Mouse (Mus musculus): ENCODE data around the gene 1700020L24Rik. TPM values are rescaled to one million over a fixed set of nuclear protein-coding genes. Genes with fewer than 3 reads are reported as not detected.

1700020L24Rik gene
- polyA plus RNA-seq, 1 experiment from 2014 or later: not detected

DNA sequence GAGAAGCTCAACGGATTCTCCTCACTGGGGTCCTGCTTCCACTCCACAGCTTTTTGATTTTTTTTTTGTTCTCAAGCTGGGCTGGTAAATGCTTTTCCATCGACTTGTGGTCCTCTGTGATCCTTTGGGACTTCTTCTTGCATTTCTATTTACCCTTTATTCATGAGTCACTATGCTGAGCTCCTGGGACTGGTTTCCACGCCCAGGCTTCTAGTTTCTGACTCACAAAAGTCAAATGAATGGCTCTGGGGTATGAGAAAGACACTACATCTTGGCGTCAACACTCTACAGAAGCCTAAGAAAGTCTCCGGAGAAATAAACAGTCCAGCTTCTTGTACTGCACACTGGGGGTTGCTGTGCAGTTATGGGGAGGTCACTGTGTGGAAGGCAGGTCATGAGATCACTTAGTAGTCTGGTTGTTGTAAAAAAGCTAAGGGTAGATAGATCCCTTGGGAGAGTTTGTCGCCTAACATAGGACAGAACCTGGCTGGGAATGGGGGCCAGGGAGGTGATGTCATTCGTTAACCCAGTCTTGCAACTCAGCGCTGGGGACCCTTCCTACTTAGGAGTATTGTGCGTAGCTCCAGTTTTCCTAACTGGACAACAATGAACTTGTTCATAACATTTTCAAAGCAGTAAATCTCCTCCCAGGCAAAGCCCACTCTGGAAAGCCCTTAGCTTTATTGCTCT lies 20.6 kb downstream of the 1700020L24Rik start:
- no peak overlapping the region for H3K4me2 ChIP-seq
- 50% methylated on average over 9 of the region's 9 CpGs for WGBS
- no peaks in the 10 kb centered on the region for H3K36me3 ChIP-seq (ENCODE audit: poor library complexity, severe bottlenecking)
- no peaks in the 10 kb centered on the region for H3K9me3 ChIP-seq (replicated peaks)
- H3K9ac ChIP-seq: no peak overlapping the region
- H3K27me3 ChIP-seq: peaks cover 24% of the 10 kb centered on the region
- ATAC-seq: no peak
- H3K4me3 ChIP-seq: no peak overlapping the region
- no peak overlapping the region for H3K27ac ChIP-seq
- peaks cover 8% of the 10 kb centered on the region for H3K4me1 ChIP-seq

DNA sequence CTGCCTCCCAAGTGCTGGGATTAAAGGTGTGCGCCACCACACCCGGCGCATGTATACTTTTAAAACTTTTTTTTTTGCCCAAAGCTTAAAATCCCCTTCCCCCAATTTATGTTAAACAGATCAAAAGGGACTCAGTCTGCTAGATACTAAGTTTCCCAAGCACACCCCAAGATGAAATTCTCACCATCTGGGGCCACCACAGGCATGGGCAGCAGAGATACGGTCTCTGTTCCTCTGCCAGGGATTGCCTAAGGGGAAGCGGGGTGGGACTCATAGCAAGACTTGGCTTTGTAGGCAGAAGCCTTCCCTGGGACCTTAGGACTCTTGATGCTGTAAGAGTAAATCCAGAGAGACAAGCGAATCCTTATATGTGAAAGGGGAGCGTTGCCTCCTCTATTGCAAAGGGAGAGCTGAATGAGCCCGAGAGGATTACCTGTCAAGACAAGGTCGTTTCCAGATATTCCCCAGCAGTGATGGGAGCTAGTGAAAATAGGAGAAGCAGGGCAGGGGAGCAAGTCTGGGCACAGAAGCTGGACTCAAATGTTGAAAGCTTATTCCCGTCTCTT lies 24.1 kb downstream of the 1700020L24Rik start:
- H3K27ac ChIP-seq: no peak overlapping the region
- peaks cover 50% of the 10 kb centered on the region for H3K27me3 ChIP-seq
- no peak overlapping the region for H3K4me3 ChIP-seq
- H3K36me3 ChIP-seq (ENCODE audit: poor library complexity, severe bottlenecking): no peaks in the 10 kb centered on the region
- H3K4me2 ChIP-seq: no peak overlapping the region
- 70% methylated on average over 10 of the region's 10 CpGs for WGBS
- H3K9ac ChIP-seq: no peak overlapping the region
- no peak for ATAC-seq
- peaks cover 21% of the 10 kb centered on the region for H3K4me1 ChIP-seq
- no peaks in the 10 kb centered on the region for H3K9me3 ChIP-seq (replicated peaks)

DNA sequence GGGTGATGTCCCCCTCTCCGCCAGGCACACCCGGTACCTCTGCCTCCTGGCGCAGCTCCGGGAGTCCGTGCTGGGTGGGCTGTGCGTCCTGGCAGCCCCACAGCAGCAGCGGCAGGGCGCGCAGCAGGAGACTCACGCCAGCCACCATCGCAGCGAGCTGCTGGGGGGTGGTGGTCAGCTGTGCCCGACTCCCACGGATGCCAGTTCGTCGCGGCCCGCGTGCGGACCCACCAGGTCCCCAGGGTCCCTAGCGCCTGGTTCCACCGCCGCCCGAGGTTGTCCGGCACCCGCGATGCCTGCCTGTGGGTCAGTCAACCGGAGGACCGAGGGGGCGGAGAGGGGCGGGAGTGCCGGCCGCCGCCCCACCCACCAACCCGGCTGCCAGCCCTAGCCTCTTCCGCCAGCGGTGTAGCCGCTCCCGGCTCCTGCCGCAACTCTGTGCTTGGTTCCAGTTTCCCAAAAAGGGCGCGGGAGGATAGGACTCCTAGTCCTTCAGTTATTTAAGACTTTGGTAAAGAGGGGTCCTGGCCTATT lies 25.3 kb downstream of the 1700020L24Rik start, which contains the start of gene Mmp28:
Mmp28 (minus strand) TSS at position 361 of the 534 bp plus-strand sequence.
- H3K9me3 ChIP-seq (replicated peaks): no peaks in the 10 kb centered on the region

DNA sequence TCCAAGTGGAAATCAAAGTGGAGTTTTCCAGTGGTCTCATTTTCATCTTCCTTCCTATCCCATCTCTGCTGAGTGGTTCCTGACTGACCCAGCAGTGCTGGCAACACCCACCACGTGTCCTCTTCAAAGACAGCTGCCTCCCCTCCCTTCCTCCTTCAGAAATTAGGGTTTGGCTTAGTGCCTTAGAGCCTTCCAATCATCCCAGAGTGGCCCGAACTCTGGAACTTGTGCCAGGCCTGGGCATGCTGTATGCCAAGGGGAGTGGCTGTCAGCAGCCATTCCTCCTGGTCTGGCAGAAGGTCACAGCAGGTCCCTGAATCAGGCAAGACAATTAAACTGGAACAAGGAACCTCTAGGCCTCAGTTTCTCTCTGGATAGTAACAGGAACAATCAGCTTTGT lies 28.5 kb downstream of the 1700020L24Rik start:
- Histone ChIP-seq H3K9me3 (replicated peaks) (no peaks in the 10 kb centered on the region), H3K4me1 (peaks cover 31% of the 10 kb centered on the region), H3K4me2 (no peak overlapping the region), H3K9ac (no peak overlapping the region), H3K27ac (no peak overlapping the region), H3K36me3 (ENCODE audit: poor library complexity, severe bottlenecking) (no peaks in the 10 kb centered on the region), H3K27me3 (peaks cover 49% of the 10 kb centered on the region), H3K4me3 (no peak overlapping the region)
- WGBS: 23% methylated on average over 2 of the region's 2 CpGs
- no peak for ATAC-seq

More for the DNA sequence above, 25.3 kb downstream of the 1700020L24Rik start, which contains the start of gene Mmp28:
- Histone ChIP-seq H3K4me1 (peaks cover 31% of the 10 kb centered on the region), H3K4me2 (peak within 1 kb of the TSS; percentile 85), H3K4me3 (peak within 1 kb of the TSS; percentile 49), H3K36me3 (ENCODE audit: poor library complexity, severe bottlenecking) (no peaks in the 10 kb centered on the region), H3K27me3 (peaks cover 50% of the 10 kb centered on the region), H3K9ac (peak within 1 kb of the TSS; percentile 64), H3K27ac (no peak within 1 kb of the TSS)
- ATAC-seq: no peak
- under 1% methylated on average over 38 of the region's 42 CpGs for WGBS

DNA sequence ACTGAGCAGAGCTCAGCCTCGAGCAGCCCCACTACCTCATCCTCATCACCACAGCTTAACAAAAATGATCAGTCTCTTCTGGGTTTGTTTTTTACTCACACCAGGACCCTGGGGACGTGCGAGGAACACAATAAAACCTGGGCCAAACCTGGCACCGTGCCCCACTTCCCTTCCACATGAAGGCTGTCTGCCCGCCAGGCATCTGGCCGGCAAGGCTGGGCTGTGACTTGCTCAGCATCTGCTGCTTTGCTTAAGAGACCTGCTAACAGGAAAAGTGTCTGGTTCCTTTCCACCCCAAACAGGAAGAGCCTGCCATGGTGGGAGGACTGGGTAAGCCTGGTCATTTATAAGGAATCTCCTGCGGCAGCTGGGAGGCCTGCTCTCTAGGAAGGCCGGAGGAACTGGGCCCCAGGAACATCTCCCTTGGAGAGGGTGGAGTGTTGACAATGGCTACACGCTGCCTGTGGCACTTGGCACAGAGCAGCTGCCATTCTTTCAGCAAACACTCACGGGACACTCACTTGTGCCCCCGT lies 29.7 kb downstream of the 1700020L24Rik start:
- H3K9ac ChIP-seq: 0 out of 2 replicates have a peak overlapping the region, but pooled peaks have one; percentile 23
- 47% methylated on average over 11 of the region's 11 CpGs for WGBS
- H3K4me3 ChIP-seq: no peak overlapping the region
- peaks cover 34% of the 10 kb centered on the region for H3K4me1 ChIP-seq
- H3K27me3 ChIP-seq: peaks cover 39% of the 10 kb centered on the region
- no peaks in the 10 kb centered on the region for H3K36me3 ChIP-seq (ENCODE audit: poor library complexity, severe bottlenecking)
- H3K27ac ChIP-seq: 0 out of 2 replicates have a peak overlapping the region, but pooled peaks have one; percentile 12
- no peaks in the 10 kb centered on the region for H3K9me3 ChIP-seq (replicated peaks)
- peak; percentile 59; the same call in 1 of the 2 replicates for ATAC-seq
- H3K4me2 ChIP-seq: no peak overlapping the region

DNA sequence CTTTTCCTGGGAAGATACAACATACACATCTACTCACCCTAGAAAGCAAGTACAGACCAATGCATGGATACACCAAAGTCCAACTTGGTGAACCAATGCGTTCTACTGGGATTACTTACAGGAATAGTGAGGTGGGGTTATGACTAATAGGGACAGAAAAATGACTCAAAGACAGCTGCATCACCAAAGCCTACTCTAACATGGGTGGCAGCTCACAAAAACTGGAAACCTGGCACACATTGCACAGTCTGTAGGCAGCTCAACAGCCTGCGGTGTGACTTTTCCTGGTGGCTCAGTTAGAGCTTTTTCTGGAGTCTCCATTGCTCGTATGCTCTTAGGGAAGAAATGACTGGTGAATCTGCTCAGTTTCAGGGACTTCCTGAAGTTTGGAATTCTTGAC lies 31.3 kb downstream of the 1700020L24Rik start:
- H3K4me1 ChIP-seq: peaks cover 24% of the 10 kb centered on the region

DNA sequence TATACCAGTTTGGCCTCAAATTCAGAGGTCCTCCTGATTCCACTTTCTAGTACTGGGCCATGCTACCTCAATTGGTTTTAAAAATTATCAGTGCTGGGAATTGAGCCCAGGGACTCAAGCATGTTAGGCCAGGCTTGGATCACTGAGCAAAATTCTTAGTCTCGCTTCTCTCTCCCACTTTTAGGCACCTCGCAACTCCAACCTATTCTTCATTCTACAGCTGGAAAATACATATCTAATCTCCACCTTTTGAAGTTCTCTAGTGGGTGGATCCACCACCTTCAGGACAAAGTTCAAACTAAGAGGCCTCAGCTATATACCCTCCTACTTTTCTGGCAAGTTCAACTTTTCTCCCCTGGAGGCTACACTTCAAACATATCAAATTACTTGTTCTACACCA lies 34.3 kb downstream of the 1700020L24Rik start:
- H3K4me1 ChIP-seq: peaks cover 29% of the 10 kb centered on the region
- H3K4me3 ChIP-seq: peak overlapping the region; percentile 93; the same call in 1 of the 2 replicates
- WGBS: 90% methylated on average over 2 of the region's 2 CpGs
- no peak for ATAC-seq
- no peaks in the 10 kb centered on the region for H3K9me3 ChIP-seq (replicated peaks)
- no peak overlapping the region for H3K27ac ChIP-seq
- H3K27me3 ChIP-seq: 0 out of 2 replicates have a peak, but pooled peaks cover 4% of the 10 kb centered on the region
- H3K4me2 ChIP-seq: peak overlapping the region; percentile 61
- H3K36me3 ChIP-seq (ENCODE audit: poor library complexity, severe bottlenecking): peaks cover 5% of the 10 kb centered on the region; the same call in 1 of the 2 replicates
- H3K9ac ChIP-seq: no peak overlapping the region

More for the DNA sequence above, 31.3 kb downstream of the 1700020L24Rik start:
- no peak overlapping the region for H3K4me2 ChIP-seq
- no peak overlapping the region for H3K27ac ChIP-seq
- no peaks in the 10 kb centered on the region for H3K9me3 ChIP-seq (replicated peaks)
- no peak for ATAC-seq
- H3K9ac ChIP-seq: no peak overlapping the region
- H3K36me3 ChIP-seq (ENCODE audit: poor library complexity, severe bottlenecking): no peaks in the 10 kb centered on the region
- 92% methylated on average over 3 of the region's 3 CpGs for WGBS
- no peak overlapping the region for H3K4me3 ChIP-seq
- peaks cover 24% of the 10 kb centered on the region for H3K27me3 ChIP-seq

DNA sequence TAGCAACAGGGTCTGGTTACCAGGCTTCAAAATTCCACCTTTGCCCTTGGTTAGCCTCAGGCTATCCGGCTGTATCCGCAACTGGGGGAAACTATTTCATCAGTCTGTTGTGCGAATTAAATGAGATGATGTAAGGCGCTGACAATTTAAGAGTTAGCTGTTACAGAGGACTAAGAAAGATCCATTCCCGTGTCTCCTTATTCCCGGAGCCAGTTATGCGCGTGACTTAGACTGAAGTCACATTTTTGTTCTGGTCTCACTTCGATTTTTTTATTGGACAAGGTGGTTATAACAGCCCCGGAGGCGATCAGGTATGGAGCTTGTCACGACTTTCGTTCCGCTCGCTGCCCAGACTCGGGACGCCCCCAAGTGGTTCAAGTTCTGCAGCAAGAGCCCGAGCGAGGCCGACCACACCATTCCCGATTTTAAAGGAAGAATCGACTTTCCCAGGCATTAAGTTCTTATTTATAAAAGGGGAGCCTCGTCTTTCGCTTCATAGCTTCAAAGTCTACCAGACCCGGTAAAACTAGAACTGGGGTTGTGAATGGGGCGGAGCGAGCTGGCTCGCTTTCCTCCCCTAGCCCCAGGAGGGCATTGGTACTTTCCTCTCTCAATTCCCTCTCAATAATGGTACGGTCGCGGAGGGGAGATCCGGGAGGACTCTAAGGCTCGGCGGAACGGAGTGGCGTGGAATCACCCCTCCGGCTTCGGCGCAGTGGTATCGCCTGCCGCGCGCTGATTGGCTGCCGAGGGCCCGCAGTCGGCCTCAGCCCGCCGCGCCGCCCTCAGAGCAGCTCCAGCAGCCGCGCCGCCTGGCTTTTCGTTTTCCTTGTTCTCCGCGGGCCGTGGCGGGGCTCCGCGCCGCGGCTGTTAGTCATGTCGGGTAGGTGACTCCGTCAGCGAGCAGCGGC lies 35.1 kb downstream of the 1700020L24Rik start, which contains the start of gene Taf15:
Taf15 (plus strand) TSS at position 763 of the 911 bp plus-strand sequence.
- peak; percentile 99 for ATAC-seq
- Histone ChIP-seq H3K9me3 (replicated peaks) (no peaks in the 10 kb centered on the region), H3K27me3 (0 out of 2 replicates have a peak, but pooled peaks cover 4% of the 10 kb centered on the region), H3K4me3 (peak within 1 kb of the TSS; percentile 93), H3K4me2 (peak within 1 kb of the TSS; percentile 88), H3K27ac (peak within 1 kb of the TSS; percentile 98), H3K9ac (peak within 1 kb of the TSS; percentile 94), H3K4me1 (peaks cover 21% of the 10 kb centered on the region), H3K36me3 (ENCODE audit: poor library complexity, severe bottlenecking) (peaks cover 10% of the 10 kb centered on the region)
- 1% methylated on average over 64 of the region's 66 CpGs for WGBS

DNA sequence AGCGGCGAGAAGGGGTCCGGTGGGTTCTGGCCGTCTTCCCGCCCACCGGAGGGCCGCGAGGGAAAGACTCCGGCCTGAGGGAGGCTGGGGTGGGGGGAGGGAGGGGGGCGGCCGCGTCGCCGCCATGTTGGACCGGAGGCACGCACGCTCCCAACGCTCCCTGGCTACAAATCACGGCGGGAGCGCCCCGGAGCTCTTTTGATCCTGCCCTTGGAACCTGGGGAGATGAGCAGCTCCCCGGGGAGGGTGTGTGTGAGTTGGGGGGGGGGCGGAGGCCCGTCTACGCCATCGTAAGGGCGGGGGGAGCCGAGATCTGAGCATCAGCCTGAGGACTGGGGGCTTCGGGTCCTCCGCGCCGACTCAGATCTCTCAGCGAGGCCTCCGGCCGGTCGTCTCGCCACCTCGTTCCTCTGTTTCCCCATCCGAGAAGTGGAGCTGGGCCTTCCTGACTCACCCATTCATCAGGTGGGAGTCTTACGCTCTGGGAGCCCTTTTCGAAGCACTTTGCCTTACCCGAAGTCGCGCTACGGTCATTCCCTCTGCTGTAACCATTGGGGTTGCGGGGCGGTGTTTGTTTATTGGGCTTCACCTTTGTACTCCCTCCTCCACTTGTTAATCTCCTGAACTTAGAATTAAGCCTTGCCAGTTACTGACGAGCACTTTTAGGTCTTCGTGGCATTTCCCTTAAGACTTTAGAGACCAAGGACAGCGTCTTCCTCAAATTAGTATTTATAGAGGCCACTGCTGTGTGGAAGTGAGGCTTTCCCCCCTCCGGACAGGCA lies 35.9 kb downstream of the 1700020L24Rik start:
- peak; percentile 86 for ATAC-seq
- H3K9me3 ChIP-seq (replicated peaks): no peaks in the 10 kb centered on the region
- H3K4me1 ChIP-seq: peaks cover 21% of the 10 kb centered on the region
- 0 out of 2 replicates have a peak, but pooled peaks cover 4% of the 10 kb centered on the region for H3K27me3 ChIP-seq
- peak overlapping the region; percentile 98 for H3K27ac ChIP-seq
- H3K9ac ChIP-seq: peak overlapping the region; percentile 94
- peaks cover 16% of the 10 kb centered on the region for H3K36me3 ChIP-seq (ENCODE audit: poor library complexity, severe bottlenecking)
- H3K4me3 ChIP-seq: peak overlapping the region; percentile 93
- WGBS: under 1% methylated on average over 30 of the region's 52 CpGs
- peak overlapping the region; percentile 88 for H3K4me2 ChIP-seq
